Mouse (Mus musculus): ENCODE measurements at regions not wholly inside any gene's neighbourhood (a gene's known extent, or its start where the extent isn't known, plus 50 kb on each side); places are given as distances from the start of the nearest gene placed in this dataset.

- WGBS, result 58% methylated on average over 3 of the region's 3 CpGs
- no peak overlapping the region for H3K4me3 ChIP-seq (ENCODE audit: low read length)
- H3K4me1 ChIP-seq (ENCODE audit: control insufficient read depth, insufficient read depth, low read length), result no peaks in the 10 kb centered on the region
- no peaks in the 10 kb centered on the region for H3K36me3 ChIP-seq (ENCODE audit: control insufficient read depth, insufficient read depth, low read length)
- no peak for ATAC-seq
- H3K4me2 ChIP-seq (ENCODE audit: low read depth, low read length), result no peak overlapping the region
- no peaks in the 10 kb centered on the region for H3K27me3 ChIP-seq (replicated peaks; ENCODE audit: control insufficient read depth, insufficient read depth, low read length)
- no peak overlapping the region for H3K9ac ChIP-seq (ENCODE audit: low read depth, low read length)
- no peak overlapping the region for H3K27ac ChIP-seq (ENCODE audit: low read length)
- no peaks in the 10 kb centered on the region for H3K9me3 ChIP-seq (ENCODE audit: control insufficient read depth, low read length)
These were observed 180.5 kb downstream of the Sem1 start for GRCm38 (mm10) chr6:6397997-6398396.

- Histone ChIP-seq H3K27ac (ENCODE audit: low read length) (no peak overlapping the region), H3K4me1 (ENCODE audit: control insufficient read depth, insufficient read depth, low read length) (no peaks in the 10 kb centered on the region), H3K36me3 (ENCODE audit: control insufficient read depth, insufficient read depth, low read length) (no peaks in the 10 kb centered on the region), H3K4me3 (ENCODE audit: low read length) (no peak overlapping the region), H3K9ac (ENCODE audit: low read depth, low read length) (no peak overlapping the region), H3K27me3 (replicated peaks; ENCODE audit: control insufficient read depth, insufficient read depth, low read length) (no peaks in the 10 kb centered on the region), H3K4me2 (ENCODE audit: low read depth, low read length) (no peak overlapping the region), H3K9me3 (ENCODE audit: control insufficient read depth, low read length) (no peaks in the 10 kb centered on the region)
- ATAC-seq, result no peak
- WGBS, result 67% methylated on average over 16 of the region's 16 CpGs
These were observed 172.8 kb upstream of the Slc25a13 start for GRCm38 (mm10) chr6:6389454-6390445.

- no peak for ATAC-seq
- Histone ChIP-seq H3K4me3 (ENCODE audit: low read length) (no peak overlapping the region), H3K9me3 (ENCODE audit: control insufficient read depth, low read length) (no peaks in the 10 kb centered on the region), H3K27me3 (replicated peaks; ENCODE audit: control insufficient read depth, insufficient read depth, low read length) (no peaks in the 10 kb centered on the region), H3K9ac (ENCODE audit: low read depth, low read length) (no peak overlapping the region), H3K4me1 (ENCODE audit: control insufficient read depth, insufficient read depth, low read length) (no peaks in the 10 kb centered on the region), H3K27ac (ENCODE audit: low read length) (no peak overlapping the region), H3K4me2 (ENCODE audit: low read depth, low read length) (no peak overlapping the region), H3K36me3 (ENCODE audit: control insufficient read depth, insufficient read depth, low read length) (no peaks in the 10 kb centered on the region)
- 45% methylated on average over 5 of the region's 5 CpGs for WGBS
These were observed 172.0 kb upstream of the Slc25a13 start for GRCm38 (mm10) chr6:6388835-6389440.

- H3K27me3 ChIP-seq (replicated peaks; ENCODE audit: control insufficient read depth, insufficient read depth, low read length), result no peaks in the 10 kb centered on the region
- H3K9me3 ChIP-seq (ENCODE audit: control insufficient read depth, low read length), result no peaks in the 10 kb centered on the region
- 76% methylated on average over 5 of the region's 5 CpGs for WGBS
- no peaks in the 10 kb centered on the region for H3K4me1 ChIP-seq (ENCODE audit: control insufficient read depth, insufficient read depth, low read length)
- no peak overlapping the region for H3K27ac ChIP-seq (ENCODE audit: low read length)
- H3K4me3 ChIP-seq (ENCODE audit: low read length), result no peak overlapping the region
- no peak overlapping the region for H3K4me2 ChIP-seq (ENCODE audit: low read depth, low read length)
- H3K9ac ChIP-seq (ENCODE audit: low read depth, low read length), result no peak overlapping the region
- no peak for ATAC-seq
- H3K36me3 ChIP-seq (ENCODE audit: control insufficient read depth, insufficient read depth, low read length), result no peaks in the 10 kb centered on the region
These were observed 170.6 kb upstream of the Slc25a13 start for GRCm38 (mm10) chr6:6387571-6387970.

- no peak overlapping the region for H3K4me3 ChIP-seq (ENCODE audit: low read length)
- H3K27me3 ChIP-seq (replicated peaks; ENCODE audit: control insufficient read depth, insufficient read depth, low read length), result no peaks in the 10 kb centered on the region
- ATAC-seq, result no peak
- WGBS, result 78% methylated on average over 7 of the region's 7 CpGs
- H3K9me3 ChIP-seq (ENCODE audit: control insufficient read depth, low read length), result no peaks in the 10 kb centered on the region
- H3K4me1 ChIP-seq (ENCODE audit: control insufficient read depth, insufficient read depth, low read length), result no peaks in the 10 kb centered on the region
- H3K4me2 ChIP-seq (ENCODE audit: low read depth, low read length), result no peak overlapping the region
- H3K27ac ChIP-seq (ENCODE audit: low read length), result no peak overlapping the region
- H3K9ac ChIP-seq (ENCODE audit: low read depth, low read length), result no peak overlapping the region
- H3K36me3 ChIP-seq (ENCODE audit: control insufficient read depth, insufficient read depth, low read length), result no peaks in the 10 kb centered on the region
These were observed 168.0 kb upstream of the Slc25a13 start for GRCm38 (mm10) chr6:6384971-6385370.

GRCm38 (mm10) chr6:6384441-6384840, 167.5 kb upstream of the Slc25a13 start:
- no peak for ATAC-seq
- no peaks in the 10 kb centered on the region for H3K9me3 ChIP-seq (ENCODE audit: control insufficient read depth, low read length)
- no peaks in the 10 kb centered on the region for H3K36me3 ChIP-seq (ENCODE audit: control insufficient read depth, insufficient read depth, low read length)
- WGBS, result 73% methylated on average over 6 of the region's 6 CpGs
- H3K27ac ChIP-seq (ENCODE audit: low read length), result no peak overlapping the region
- no peaks in the 10 kb centered on the region for H3K27me3 ChIP-seq (replicated peaks; ENCODE audit: control insufficient read depth, insufficient read depth, low read length)
- H3K4me1 ChIP-seq (ENCODE audit: control insufficient read depth, insufficient read depth, low read length), result no peaks in the 10 kb centered on the region
- H3K4me3 ChIP-seq (ENCODE audit: low read length), result no peak overlapping the region
- no peak overlapping the region for H3K4me2 ChIP-seq (ENCODE audit: low read depth, low read length)
- H3K9ac ChIP-seq (ENCODE audit: low read depth, low read length), result no peak overlapping the region

GRCm38 (mm10) chr6:6372421-6372820, 155.4 kb upstream of the Slc25a13 start:
- Histone ChIP-seq H3K4me1 (ENCODE audit: control insufficient read depth, insufficient read depth, low read length) (no peaks in the 10 kb centered on the region), H3K9ac (ENCODE audit: low read depth, low read length) (no peak overlapping the region)
- ATAC-seq, result no peak

GRCm38 (mm10) chr6:6371444-6372093, 154.6 kb upstream of the Slc25a13 start:
- peak; percentile 80 for ATAC-seq
- Histone ChIP-seq H3K4me1 (ENCODE audit: control insufficient read depth, insufficient read depth, low read length) (no peaks in the 10 kb centered on the region), H3K9ac (ENCODE audit: low read depth, low read length) (no peak overlapping the region), H3K27me3 (replicated peaks; ENCODE audit: control insufficient read depth, insufficient read depth, low read length) (no peaks in the 10 kb centered on the region), H3K4me3 (ENCODE audit: low read length) (no peak overlapping the region), H3K9me3 (ENCODE audit: control insufficient read depth, low read length) (no peaks in the 10 kb centered on the region), H3K36me3 (ENCODE audit: control insufficient read depth, insufficient read depth, low read length) (no peaks in the 10 kb centered on the region), H3K27ac (ENCODE audit: low read length) (no peak overlapping the region), H3K4me2 (ENCODE audit: low read depth, low read length) (no peak overlapping the region)
- 51% methylated on average over 5 of the region's 5 CpGs for WGBS

More at GRCm38 (mm10) chr6:6372421-6372820, 155.4 kb upstream of the Slc25a13 start:
- Histone ChIP-seq H3K4me2 (ENCODE audit: low read depth, low read length) (no peak overlapping the region), H3K9me3 (ENCODE audit: control insufficient read depth, low read length) (no peaks in the 10 kb centered on the region), H3K36me3 (ENCODE audit: control insufficient read depth, insufficient read depth, low read length) (no peaks in the 10 kb centered on the region), H3K27ac (ENCODE audit: low read length) (no peak overlapping the region), H3K27me3 (replicated peaks; ENCODE audit: control insufficient read depth, insufficient read depth, low read length) (no peaks in the 10 kb centered on the region), H3K4me3 (ENCODE audit: low read length) (no peak overlapping the region)
- WGBS, result 85% methylated on average over 3 of the region's 3 CpGs

- Histone ChIP-seq H3K9me3 (ENCODE audit: control insufficient read depth, low read length) (no peaks in the 10 kb centered on the region), H3K27me3 (replicated peaks; ENCODE audit: control insufficient read depth, insufficient read depth, low read length) (no peaks in the 10 kb centered on the region), H3K4me3 (ENCODE audit: low read length) (no peak overlapping the region), H3K9ac (ENCODE audit: low read depth, low read length) (no peak overlapping the region), H3K36me3 (ENCODE audit: control insufficient read depth, insufficient read depth, low read length) (no peaks in the 10 kb centered on the region), H3K4me1 (ENCODE audit: control insufficient read depth, insufficient read depth, low read length) (peaks cover 4% of the 10 kb centered on the region; the same call in 1 of the 2 replicates), H3K27ac (ENCODE audit: low read length) (no peak overlapping the region), H3K4me2 (ENCODE audit: low read depth, low read length) (no peak overlapping the region; the same call in 1 of the 2 replicates)
- no peak for ATAC-seq
- 52% methylated on average over 4 of the region's 4 CpGs for WGBS
These were observed 147.1 kb upstream of the Slc25a13 start for GRCm38 (mm10) chr6:6364037-6364436.
